Mouse (Mus musculus) ES-Bruce4 (cell line): ENCODE data around the gene Sptssb. TPM values are rescaled to one million over a fixed set of nuclear protein-coding genes. Genes with fewer than 3 reads are reported as not detected.

ENCODE experiments used
- H3K27ac ChIP-seq: 2 replicates; pipeline ENCODE4 v1.5.1; 2012; ENCODE audit warnings: low read length, inconsistent platforms; ENCODE audit not compliant: insufficient read depth
- H3K27me3 ChIP-seq: 2 replicates; pipeline ENCODE4 v1.6.1; 2012; ENCODE audit warnings: mild to moderate bottlenecking, low read length, inconsistent platforms; ENCODE audit not compliant: control insufficient read depth, poor library complexity, insufficient read depth, severe bottlenecking
- H3K36me3 ChIP-seq: 2 replicates; pipeline ENCODE4 v1.6.1; 2012; ENCODE audit warnings: inconsistent platforms, mild to moderate bottlenecking, low read length, moderate library complexity; ENCODE audit not compliant: control insufficient read depth, poor library complexity, insufficient read depth, severe bottlenecking
- H3K4me1 ChIP-seq: one replicate; pipeline ENCODE4 v1.8.1; 2011; ENCODE audit warnings: low read length; ENCODE audit not compliant: control insufficient read depth, insufficient read depth
- H3K4me3 ChIP-seq: 2 replicates; pipeline ENCODE4 v1.5.1; 2011; ENCODE audit warnings: low read depth, mild to moderate bottlenecking, low read length
- H3K9ac ChIP-seq: 2 replicates; pipeline ENCODE4 v1.6.1; 2012; ENCODE audit warnings: low read depth, mild to moderate bottlenecking, inconsistent platforms; ENCODE audit not compliant: poor library complexity, severe bottlenecking
- H3K9me3 ChIP-seq: replicated peaks from 2 replicates; pipeline ENCODE4 v1.6.1; 2012; ENCODE audit warnings: mild to moderate bottlenecking, low read length, inconsistent platforms; ENCODE audit not compliant: control insufficient read depth, poor library complexity, insufficient read depth, severe bottlenecking
- CTCF ChIP-seq: IDR thresholded peaks from one replicate; pipeline ENCODE4 v1.8.1; 2011; ENCODE audit warnings: low read depth, low read length
- EP300 ChIP-seq: IDR thresholded peaks from 2 replicates; pipeline ENCODE4 v1.6.1; 2011; ENCODE audit warnings: low read depth, low read length; ENCODE audit not compliant: insufficient read depth
- POLR2A ChIP-seq: IDR thresholded peaks from one replicate; pipeline ENCODE4 v1.8.1; 2011; ENCODE audit warnings: low read length; ENCODE audit not compliant: insufficient read depth
- polyA plus RNA-seq: library from polyadenylated mRNA; stranded (reverse); fragments of >200 nt; gene quantifications from 2 replicates; pipeline ENCODE4 v1.2.4, GENCODE M21; 2011; ENCODE audit warnings: low read depth; ENCODE audit not compliant: missing spikeins, insufficient read depth, insufficient read length

Gene Sptssb
- polyA plus RNA-seq, 1 experiment = not detected

GRCm38 (mm10) chr3:69860589-69861521 lies 1.1 kb upstream of the Sptssb start:
- TF ChIP-seq CTCF (no peak), EP300 (no peak), POLR2A (no peak)
- H3K9me3 ChIP-seq = no peaks in the 10 kb centered on the region
- H3K4me3 ChIP-seq = peak overlapping the region; percentile 56
- H3K9ac ChIP-seq = no peak overlapping the region
- no peaks in the 10 kb centered on the region for H3K4me1 ChIP-seq
- H3K27ac ChIP-seq = no peak overlapping the region
- H3K27me3 ChIP-seq = no peaks in the 10 kb centered on the region
- no peaks in the 10 kb centered on the region for H3K36me3 ChIP-seq

- no peak overlapping the region for H3K4me3 ChIP-seq
- no peaks in the 10 kb centered on the region for H3K27me3 ChIP-seq
- no peak overlapping the region for H3K9ac ChIP-seq
- no peaks in the 10 kb centered on the region for H3K36me3 ChIP-seq
- TF ChIP-seq CTCF = no peak
- no peak for TF ChIP-seq EP300
- no peak overlapping the region for H3K27ac ChIP-seq
- H3K9me3 ChIP-seq = no peaks in the 10 kb centered on the region
- H3K4me1 ChIP-seq = no peaks in the 10 kb centered on the region
These were observed 20.3 kb downstream of the Sptssb start for GRCm38 (mm10) chr3:69839485-69839884.

GRCm38 (mm10) chr3:69829532-69829931 lies 30.2 kb downstream of the Sptssb start:
- Histone ChIP-seq H3K4me1 (no peaks in the 10 kb centered on the region), H3K4me3 (no peak overlapping the region), H3K36me3 (no peaks in the 10 kb centered on the region)

GRCm38 (mm10) chr3:69824536-69824935 lies 35.2 kb downstream of the Sptssb start:
- Histone ChIP-seq H3K4me1 (no peaks in the 10 kb centered on the region), H3K9me3 (no peaks in the 10 kb centered on the region), H3K27me3 (no peaks in the 10 kb centered on the region), H3K27ac (no peak overlapping the region), H3K36me3 (no peaks in the 10 kb centered on the region), H3K9ac (no peak overlapping the region), H3K4me3 (no peak overlapping the region)
- no peak for TF ChIP-seq EP300
- TF ChIP-seq POLR2A = no peak
- no peak for TF ChIP-seq CTCF

More at GRCm38 (mm10) chr3:69829532-69829931, 30.2 kb downstream of the Sptssb start:
- Histone ChIP-seq H3K27me3 (no peaks in the 10 kb centered on the region), H3K9me3 (no peaks in the 10 kb centered on the region), H3K9ac (no peak overlapping the region), H3K27ac (no peak overlapping the region)
- TF ChIP-seq EP300 (no peak), CTCF (no peak), POLR2A (no peak)

GRCm38 (mm10) chr3:69820614-69821013 lies 39.1 kb downstream of the Sptssb start:
- no peaks in the 10 kb centered on the region for H3K9me3 ChIP-seq
- no peaks in the 10 kb centered on the region for H3K4me1 ChIP-seq
- no peaks in the 10 kb centered on the region for H3K27me3 ChIP-seq
- TF ChIP-seq EP300 (no peak), CTCF (no peak), POLR2A (no peak)
- no peaks in the 10 kb centered on the region for H3K36me3 ChIP-seq
- no peak overlapping the region for H3K4me3 ChIP-seq
- no peak overlapping the region for H3K27ac ChIP-seq
- no peak overlapping the region for H3K9ac ChIP-seq

GRCm38 (mm10) chr3:69819851-69820200 lies 39.9 kb downstream of the Sptssb start:
- H3K27me3 ChIP-seq = no peaks in the 10 kb centered on the region
- no peak overlapping the region for H3K4me3 ChIP-seq
- no peaks in the 10 kb centered on the region for H3K36me3 ChIP-seq
- TF ChIP-seq CTCF (no peak), EP300 (no peak), POLR2A (no peak)
- H3K9me3 ChIP-seq = no peaks in the 10 kb centered on the region
- no peak overlapping the region for H3K9ac ChIP-seq
- no peak overlapping the region for H3K27ac ChIP-seq
- no peaks in the 10 kb centered on the region for H3K4me1 ChIP-seq
